Mouse (Mus musculus) layer of hippocampus, adult 18-20 months (tissue): ENCODE measurements around the gene Atrn. TPM values are rescaled to one million over a fixed set of nuclear protein-coding genes. Genes with fewer than 3 reads are reported as not detected.
A peak's percentile ranks its signal among the peaks of the same experiment; 100 is the strongest.

ENCODE experiments used
- DNase-seq, 2 experiments: peaks; one replicate each; pipeline ENCODE4 v3.0.0; 2022; ENCODE audit warnings: low spot score in 2 of 2
- microRNA-seq, 2 experiments: library from miRNA; unstranded; fragments of <30 nt; microRNA quantifications; one replicate each; pipeline ENCODE4 v1.2.0; 2021
- total RNA-seq, 2 experiments: library from RNA; stranded (reverse); gene quantifications; 2 replicates each; pipeline ENCODE4 v1.2.3; 2021

Atrn gene
- total RNA-seq, 2 experiments from 2014 or later = 99.6 to 107 TPM

DNA sequence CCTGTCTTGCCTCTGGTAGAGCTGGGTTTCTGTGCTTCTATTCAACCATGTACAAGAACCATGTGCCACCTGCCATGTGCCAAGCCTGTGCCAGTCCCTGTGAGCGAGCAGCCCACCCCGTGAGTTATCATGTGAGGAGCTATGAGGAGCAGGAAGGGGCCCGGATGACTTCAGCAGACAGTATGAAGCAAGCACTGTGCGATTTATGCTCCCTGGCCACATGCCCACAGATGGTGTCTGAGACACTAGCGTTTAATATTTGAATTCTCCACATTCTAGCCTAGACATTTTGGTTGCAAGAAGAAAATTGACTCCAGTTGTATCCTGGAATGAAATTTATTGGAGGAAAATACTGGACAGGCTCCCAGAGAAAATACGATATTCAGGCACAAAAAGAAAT lies 161.2 kb downstream of the Atrn start:
- DNase-seq = peak in 1 of 2 experiments; percentile 20

DNA sequence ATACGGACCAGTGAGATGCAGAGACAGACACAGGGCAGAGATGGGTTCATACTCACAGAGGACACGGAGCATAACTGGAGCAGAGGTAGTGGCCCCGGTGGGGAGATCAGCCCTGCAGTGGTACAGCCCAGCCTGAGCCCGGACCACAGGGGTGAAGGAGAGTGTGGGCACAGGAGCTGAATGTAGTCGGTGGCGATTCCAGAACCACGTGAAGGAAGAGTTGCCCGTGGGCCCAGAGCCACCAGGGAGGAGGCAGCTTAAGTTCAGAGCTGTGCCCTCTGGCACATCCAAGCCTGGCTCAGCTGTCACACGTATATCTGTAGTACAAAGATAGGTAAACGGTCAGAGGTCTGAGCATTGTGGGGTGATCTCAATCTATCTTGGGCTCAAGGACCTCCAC lies 166.2 kb downstream of the Atrn start:
- no peak for DNase-seq

Small RNA genes lying within 50 kb of the gene (microRNA-seq; reads per million reads assigned to microRNA genes)
- gene Mir6973b = 0 reads per million in 2 experiments

Other genes with a start within 250 kb of the Atrn start
- 100 to 1,000 TPM in 1 of 2 experiments, 10 to 100 TPM in 1; 95.9 to 102 TPM for gene Ddrgk1, start 241.8 kb upstream of the Atrn start, total RNA-seq
- 10 to 100 TPM; 35.9 to 36.5 TPM for gene Itpa, start 238.9 kb upstream of the Atrn start, total RNA-seq
- gene Slc4a11, start 209.0 kb upstream of the Atrn start, total RNA-seq = under 1 TPM; 0.43 to 0.92 TPM
- 10 to 100 TPM; 69.4 to 76.6 TPM for gene 4930402H24Rik, start 89 bp upstream of the Atrn start, total RNA-seq
- gene Gfra4, start 136.6 kb downstream of the Atrn start, total RNA-seq = 10 to 100 TPM; 61.4 to 65.5 TPM
- gene Adam33, start 157.3 kb downstream of the Atrn start, total RNA-seq = under 1 TPM; 0.18 to 0.74 TPM
- gene Siglec1, start 180.3 kb downstream of the Atrn start, total RNA-seq = under 1 TPM; 0.36 to 0.47 TPM
- 1 to 10 TPM; 6.1 to 8.3 TPM for gene Hspa12b, start 220.8 kb downstream of the Atrn start, total RNA-seq
- not detected for gene Gm11037, start 227.0 kb downstream of the Atrn start, total RNA-seq